Mouse (Mus musculus): Measurements from ENCODE around the gene Nrm. TPM values are rescaled to one million over a fixed set of nuclear protein-coding genes. Genes with fewer than 3 reads are reported as not detected.
A peak's percentile ranks its signal among the peaks of the same experiment; 100 is the strongest.

The Nrm gene
- polyA plus RNA-seq, 1 experiment from 2014 or later: 41.3 TPM

- no peak for ATAC-seq
- 7% methylated on average over 7 of the region's 7 CpGs for WGBS
- H3K27me3 ChIP-seq: no peaks in the 10 kb centered on the region
- H3K36me3 ChIP-seq (ENCODE audit: poor library complexity, severe bottlenecking): peaks cover 32% of the 10 kb centered on the region
- H3K27ac ChIP-seq: peak overlapping the region; percentile 25
- H3K4me2 ChIP-seq: peak overlapping the region; percentile 100
- peaks cover 77% of the 10 kb centered on the region for H3K4me1 ChIP-seq
- H3K9me3 ChIP-seq (replicated peaks): peaks cover 4% of the 10 kb centered on the region; the same call in 1 of the 2 replicates
- peak overlapping the region; percentile 91 for H3K9ac ChIP-seq
- H3K4me3 ChIP-seq: peak overlapping the region; percentile 77
Measured at GRCm38 (mm10) chr17:35869346-35870067, 8.4 kb downstream of the Nrm start.

DNA sequence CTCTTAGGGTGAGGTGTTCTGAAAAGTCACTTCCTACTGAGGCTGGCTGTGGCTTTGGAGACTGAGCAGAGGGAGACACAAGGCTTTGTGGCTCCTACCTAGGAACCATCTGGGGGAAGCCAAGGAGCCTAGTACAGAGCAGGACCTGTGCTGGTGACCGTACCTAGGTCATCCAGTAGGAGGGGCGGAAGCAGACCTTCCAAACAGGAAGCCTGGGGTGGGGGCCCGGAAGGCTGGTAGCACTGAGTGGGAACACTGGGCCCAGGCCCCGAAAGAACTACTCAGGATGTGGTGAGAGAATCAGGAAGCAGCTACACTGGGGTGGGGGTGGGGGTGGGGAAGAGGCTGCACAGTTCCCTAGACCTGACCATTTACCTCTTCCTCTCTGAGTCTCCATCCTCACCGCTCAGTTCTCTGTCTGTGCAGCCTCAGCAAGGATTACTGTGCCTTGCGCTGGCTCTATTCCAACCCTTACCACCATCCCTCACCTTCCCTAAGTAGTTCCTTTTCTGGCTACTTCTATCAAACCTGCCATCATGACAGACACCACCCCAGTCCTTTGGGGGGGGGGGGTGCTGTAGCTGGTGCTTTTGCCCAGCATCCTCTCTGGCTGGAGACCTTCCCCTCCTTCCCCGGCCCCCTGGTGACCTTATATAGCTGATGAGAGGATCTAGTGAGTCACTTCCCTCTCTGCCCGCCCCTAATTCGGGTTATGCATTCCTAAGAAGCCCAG is 9.2 kb downstream of the Nrm start:
- peak overlapping the region; percentile 77 for H3K4me3 ChIP-seq
- H3K27ac ChIP-seq: peak overlapping the region; percentile 21; the same call in 1 of the 2 replicates
- 77% methylated on average over 9 of the region's 9 CpGs for WGBS
- peaks cover 4% of the 10 kb centered on the region; the same call in 1 of the 2 replicates for H3K9me3 ChIP-seq (replicated peaks)
- no peak for ATAC-seq
- H3K9ac ChIP-seq: peak overlapping the region; percentile 91
- peaks cover 40% of the 10 kb centered on the region for H3K36me3 ChIP-seq (ENCODE audit: poor library complexity, severe bottlenecking)
- no peaks in the 10 kb centered on the region for H3K27me3 ChIP-seq
- H3K4me1 ChIP-seq: peaks cover 69% of the 10 kb centered on the region
- peak overlapping the region; percentile 100 for H3K4me2 ChIP-seq

DNA sequence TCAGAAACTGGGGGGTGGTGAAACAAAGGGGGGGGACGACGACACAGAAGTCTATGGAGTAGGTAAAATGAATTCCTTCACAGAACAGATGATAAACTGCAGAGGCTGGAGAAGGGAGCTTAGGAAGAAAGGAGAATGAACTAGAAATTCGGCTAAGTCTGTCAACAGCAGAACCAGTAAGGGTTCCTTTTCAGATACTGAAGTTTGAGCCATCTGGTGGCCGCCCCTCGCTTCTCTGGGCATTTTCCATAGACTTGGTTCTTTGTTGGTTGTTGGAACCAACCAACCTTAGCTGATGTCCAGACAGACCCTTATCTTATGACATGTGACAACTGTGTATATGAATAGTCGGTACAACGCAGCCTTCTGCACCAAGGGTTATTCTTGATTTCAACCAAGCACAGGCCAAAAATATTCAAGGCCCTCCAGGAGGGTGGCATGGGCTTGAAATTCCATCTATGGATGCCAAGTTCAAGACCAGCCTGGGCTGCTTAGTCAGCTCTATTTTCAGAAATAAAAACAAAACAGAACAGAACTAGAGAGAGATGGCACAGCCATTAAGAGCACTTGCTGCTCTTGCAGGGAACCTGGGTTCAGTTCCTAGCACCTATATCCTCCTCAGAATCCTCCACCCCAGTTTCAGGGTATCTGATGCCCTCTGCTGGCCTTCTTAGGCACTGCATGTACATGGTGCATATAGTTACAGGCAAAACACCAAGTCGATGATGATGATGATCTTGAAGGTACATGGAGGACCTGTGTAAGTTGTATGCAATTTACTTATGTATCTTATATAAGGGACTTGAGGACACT is 10.0 kb downstream of the Nrm start:
- Histone ChIP-seq H3K4me2 (peak overlapping the region; percentile 100), H3K9me3 (replicated peaks) (peaks cover 4% of the 10 kb centered on the region; the same call in 1 of the 2 replicates), H3K27ac (peak overlapping the region; percentile 21; the same call in 1 of the 2 replicates), H3K4me3 (peak overlapping the region; percentile 77; the same call in 1 of the 2 replicates), H3K27me3 (no peaks in the 10 kb centered on the region), H3K4me1 (peaks cover 68% of the 10 kb centered on the region), H3K36me3 (ENCODE audit: poor library complexity, severe bottlenecking) (peaks cover 46% of the 10 kb centered on the region), H3K9ac (peak overlapping the region; percentile 91)
- WGBS: 94% methylated on average over 8 of the region's 8 CpGs
- ATAC-seq: no peak

- 32% methylated on average over 21 of the region's 21 CpGs for WGBS
- H3K27ac ChIP-seq: peak overlapping the region; percentile 35; the same call in 1 of the 2 replicates
- ATAC-seq: peak; percentile 59
Measured at GRCm38 (mm10) chr17:35873774-35874519, 12.8 kb downstream of the Nrm start.

GRCm38 (mm10) chr17:35874721-35875120 is 13.6 kb downstream of the Nrm start:
- Histone ChIP-seq H3K4me1 (peaks cover 37% of the 10 kb centered on the region), H3K9me3 (replicated peaks) (peaks cover 4% of the 10 kb centered on the region; the same call in 1 of the 2 replicates), H3K27ac (no peak overlapping the region; the same call in 1 of the 2 replicates), H3K9ac (no peak overlapping the region; the same call in 1 of the 2 replicates), H3K4me3 (no peak overlapping the region), H3K36me3 (ENCODE audit: poor library complexity, severe bottlenecking) (peaks cover 49% of the 10 kb centered on the region), H3K4me2 (no peak overlapping the region), H3K27me3 (no peaks in the 10 kb centered on the region)
- WGBS: 91% methylated on average over 6 of the region's 6 CpGs
- no peak for ATAC-seq

More at GRCm38 (mm10) chr17:35873774-35874519, 12.8 kb downstream of the Nrm start:
- Histone ChIP-seq H3K4me2 (peak overlapping the region; percentile 34), H3K36me3 (ENCODE audit: poor library complexity, severe bottlenecking) (peaks cover 49% of the 10 kb centered on the region), H3K9ac (peak overlapping the region; percentile 43), H3K27me3 (no peaks in the 10 kb centered on the region), H3K9me3 (replicated peaks) (peaks cover 4% of the 10 kb centered on the region; the same call in 1 of the 2 replicates), H3K4me3 (no peak overlapping the region; the same call in 1 of the 2 replicates), H3K4me1 (peaks cover 45% of the 10 kb centered on the region)

GRCm38 (mm10) chr17:35879245-35880057 is 18.3 kb downstream of the Nrm start, which contains the start of gene Dhx16:
Gene Dhx16 (plus strand): TSS chr17:35879819.
- H3K36me3 ChIP-seq (ENCODE audit: poor library complexity, severe bottlenecking): peaks cover 56% of the 10 kb centered on the region
- peak within 1 kb of the TSS; percentile 75 for H3K27ac ChIP-seq
- WGBS: 5% methylated on average over 66 of the region's 66 CpGs
- peaks cover 15% of the 10 kb centered on the region for H3K4me1 ChIP-seq
- no peaks in the 10 kb centered on the region for H3K27me3 ChIP-seq
- peak within 1 kb of the TSS; percentile 83 for H3K9ac ChIP-seq
- H3K4me2 ChIP-seq: peak within 1 kb of the TSS; percentile 88
- ATAC-seq: peak; percentile 94
- no peaks in the 10 kb centered on the region for H3K9me3 ChIP-seq (replicated peaks)
- peak within 1 kb of the TSS; percentile 99 for H3K4me3 ChIP-seq

DNA sequence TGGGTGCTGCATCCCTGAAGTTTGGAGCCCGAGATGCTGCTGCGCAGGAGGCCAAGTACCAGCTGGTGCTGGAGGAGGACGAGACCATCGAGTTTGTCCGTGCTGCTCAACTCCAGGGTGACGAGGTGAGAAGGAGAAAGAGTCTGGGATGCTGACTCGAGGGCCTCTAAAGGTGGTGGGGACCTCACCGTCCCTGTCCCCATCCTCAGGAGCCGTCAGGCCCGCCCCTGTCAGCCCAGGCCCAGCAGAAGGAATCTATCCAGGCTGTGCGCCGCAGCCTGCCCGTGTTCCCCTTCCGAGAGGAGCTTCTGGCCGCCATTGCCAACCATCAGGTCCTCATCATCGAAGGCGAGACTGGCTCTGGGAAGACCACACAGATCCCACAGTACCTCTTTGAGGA is 21.8 kb downstream of the Nrm start:
- H3K9me3 ChIP-seq (replicated peaks): no peaks in the 10 kb centered on the region
- H3K27me3 ChIP-seq: no peaks in the 10 kb centered on the region
- peaks cover 15% of the 10 kb centered on the region for H3K4me1 ChIP-seq
- no peak overlapping the region for H3K9ac ChIP-seq
- no peak overlapping the region for H3K27ac ChIP-seq
- H3K4me3 ChIP-seq: no peak overlapping the region
- no peak overlapping the region for H3K4me2 ChIP-seq
- ATAC-seq: no peak
- H3K36me3 ChIP-seq (ENCODE audit: poor library complexity, severe bottlenecking): peaks cover 67% of the 10 kb centered on the region
- 95% methylated on average over 17 of the region's 17 CpGs for WGBS

GRCm38 (mm10) chr17:35883777-35884176 is 22.7 kb downstream of the Nrm start:
- ATAC-seq: no peak
- Histone ChIP-seq H3K4me1 (peaks cover 15% of the 10 kb centered on the region), H3K4me3 (no peak overlapping the region), H3K27ac (no peak overlapping the region), H3K9me3 (replicated peaks) (no peaks in the 10 kb centered on the region), H3K9ac (no peak overlapping the region), H3K36me3 (ENCODE audit: poor library complexity, severe bottlenecking) (peaks cover 76% of the 10 kb centered on the region), H3K4me2 (no peak overlapping the region), H3K27me3 (no peaks in the 10 kb centered on the region)
- 95% methylated on average over 14 of the region's 14 CpGs for WGBS

DNA sequence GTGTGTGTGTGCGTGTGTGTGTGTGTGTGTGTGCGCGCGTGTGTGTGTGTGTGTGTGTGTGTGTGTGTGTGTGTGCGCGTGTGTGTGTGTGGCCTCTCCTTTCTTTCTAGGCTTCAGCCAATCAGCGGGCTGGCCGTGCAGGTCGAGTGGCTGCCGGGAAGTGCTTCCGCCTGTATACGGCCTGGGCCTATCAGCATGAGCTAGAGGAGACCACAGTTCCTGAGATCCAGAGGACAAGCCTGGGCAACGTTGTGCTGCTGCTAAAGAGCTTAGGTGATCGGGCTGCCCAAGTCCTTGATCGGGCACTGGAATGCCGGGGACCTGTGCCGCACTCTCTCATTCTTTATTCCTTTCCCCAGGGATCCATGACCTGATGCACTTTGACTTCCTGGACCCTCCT is 26.6 kb downstream of the Nrm start:
- no peaks in the 10 kb centered on the region for H3K27me3 ChIP-seq
- no peak overlapping the region for H3K9ac ChIP-seq
- H3K4me1 ChIP-seq: no peaks in the 10 kb centered on the region
- no peak overlapping the region for H3K27ac ChIP-seq
- no peaks in the 10 kb centered on the region for H3K9me3 ChIP-seq (replicated peaks)
- H3K4me3 ChIP-seq: no peak overlapping the region
- no peak for ATAC-seq
- H3K4me2 ChIP-seq: no peak overlapping the region
- peaks cover 99% of the 10 kb centered on the region for H3K36me3 ChIP-seq (ENCODE audit: poor library complexity, severe bottlenecking)
- WGBS: 83% methylated on average over 14 of the region's 17 CpGs

- Histone ChIP-seq H3K27me3 (no peaks in the 10 kb centered on the region), H3K9me3 (replicated peaks) (no peaks in the 10 kb centered on the region), H3K27ac (peak within 1 kb of the TSS; percentile 94), H3K4me2 (peak within 1 kb of the TSS; percentile 99), H3K4me3 (peak within 1 kb of the TSS; percentile 77), H3K4me1 (peaks cover 24% of the 10 kb centered on the region), H3K9ac (peak within 1 kb of the TSS; percentile 87), H3K36me3 (ENCODE audit: poor library complexity, severe bottlenecking) (peaks cover 69% of the 10 kb centered on the region)
- WGBS: under 1% methylated on average over 79 of the region's 86 CpGs
- peak; percentile 93 for ATAC-seq
Measured at GRCm38 (mm10) chr17:35896781-35897643, 35.9 kb downstream of the Nrm start, which contains the start of gene 2310061I04Rik. Gene 2310061I04Rik (minus strand): TSS chr17:35897431.
